Mouse (Mus musculus): ENCODE data around the gene Tnfsfm13. TPM values are rescaled to one million over a fixed set of nuclear protein-coding genes. Genes with fewer than 3 reads are reported as not detected.

The Tnfsfm13 gene
- polyA plus RNA-seq, 1 experiment from 2014 or later: 6.8 TPM

GRCm38 (mm10) chr11:69661221-69661881 is 34.5 kb downstream of the Tnfsfm13 start:
- no peaks in the 10 kb centered on the region for H3K9me3 ChIP-seq (ENCODE audit: control insufficient read depth, low read length)
- no peak for ATAC-seq (ENCODE audit: insufficient number of reproducible peaks, insufficient read depth, low FRiP score, low read depth)
- peak overlapping the region; percentile 68 for H3K4me2 ChIP-seq (ENCODE audit: low read length)
- peaks cover 8 to 20% of the 10 kb centered on the region in 2 experiments for H3K4me1 ChIP-seq (ENCODE audit: control insufficient read depth in 2 of 2, insufficient read depth in 2 of 2, low read length in 2 of 2)
- WGBS: 64% methylated on average over 3 of the region's 3 CpGs
- peak overlapping the region; percentile 78 for H3K9ac ChIP-seq (ENCODE audit: low read length)
- peaks cover 66% of the 10 kb centered on the region for H3K36me3 ChIP-seq (ENCODE audit: control insufficient read depth, insufficient read depth, low read length)
- H3K4me3 ChIP-seq (ENCODE audit: control insufficient read depth in 1 of 2, insufficient read depth in 1 of 2, low read depth in 1 of 2, low read length in 2 of 2): peak overlapping the region; percentile 57 to 85
- H3K27ac ChIP-seq (replicated peaks in 1 of 2; ENCODE audit: control insufficient read depth in 1 of 2, insufficient read depth in 1 of 2, low read depth in 2 of 2, low read length in 2 of 2): peak overlapping the region; percentile 91 to 99
- H3K27me3 ChIP-seq (ENCODE audit: control insufficient read depth, insufficient read depth, low read length): no peaks in the 10 kb centered on the region

GRCm38 (mm10) chr11:69657462-69657881 is 38.4 kb downstream of the Tnfsfm13 start:
- no peak overlapping the region for H3K9ac ChIP-seq (ENCODE audit: low read length)
- peaks cover 4 to 19% of the 10 kb centered on the region in 2 experiments for H3K4me1 ChIP-seq (ENCODE audit: control insufficient read depth in 2 of 2, insufficient read depth in 2 of 2, low read length in 2 of 2)
- ATAC-seq (ENCODE audit: insufficient number of reproducible peaks, insufficient read depth, low FRiP score, low read depth): no peak
- peaks cover 63% of the 10 kb centered on the region for H3K36me3 ChIP-seq (ENCODE audit: control insufficient read depth, insufficient read depth, low read length)
- 83% methylated on average over 15 of the region's 15 CpGs for WGBS
- no peak overlapping the region for H3K4me2 ChIP-seq (ENCODE audit: low read length)
- H3K9me3 ChIP-seq (ENCODE audit: control insufficient read depth, low read length): no peaks in the 10 kb centered on the region
- H3K4me3 ChIP-seq (ENCODE audit: control insufficient read depth in 1 of 2, insufficient read depth in 1 of 2, low read depth in 1 of 2, low read length in 2 of 2): no peak overlapping the region
- H3K27ac ChIP-seq (replicated peaks in 1 of 2; ENCODE audit: control insufficient read depth in 1 of 2, insufficient read depth in 1 of 2, low read depth in 2 of 2, low read length in 2 of 2): no peak overlapping the region
- H3K27me3 ChIP-seq (ENCODE audit: control insufficient read depth, insufficient read depth, low read length): no peaks in the 10 kb centered on the region

GRCm38 (mm10) chr11:69656617-69657461 is 39.1 kb downstream of the Tnfsfm13 start:
- 76% methylated on average over 10 of the region's 10 CpGs for WGBS
- ATAC-seq (ENCODE audit: insufficient number of reproducible peaks, insufficient read depth, low FRiP score, low read depth): no peak
- no peak overlapping the region for H3K9ac ChIP-seq (ENCODE audit: low read length)
- peaks cover 4 to 19% of the 10 kb centered on the region in 2 experiments for H3K4me1 ChIP-seq (ENCODE audit: control insufficient read depth in 2 of 2, insufficient read depth in 2 of 2, low read length in 2 of 2)
- H3K27me3 ChIP-seq (ENCODE audit: control insufficient read depth, insufficient read depth, low read length): no peaks in the 10 kb centered on the region
- H3K9me3 ChIP-seq (ENCODE audit: control insufficient read depth, low read length): no peaks in the 10 kb centered on the region
- no peak overlapping the region for H3K4me2 ChIP-seq (ENCODE audit: low read length)
- no peak overlapping the region for H3K4me3 ChIP-seq (ENCODE audit: control insufficient read depth in 1 of 2, insufficient read depth in 1 of 2, low read depth in 1 of 2, low read length in 2 of 2)
- H3K36me3 ChIP-seq (ENCODE audit: control insufficient read depth, insufficient read depth, low read length): peaks cover 69% of the 10 kb centered on the region
- H3K27ac ChIP-seq (replicated peaks in 1 of 2; ENCODE audit: control insufficient read depth in 1 of 2, insufficient read depth in 1 of 2, low read depth in 2 of 2, low read length in 2 of 2): no peak overlapping the region

- H3K27me3 ChIP-seq (ENCODE audit: control insufficient read depth, insufficient read depth, low read length): no peaks in the 10 kb centered on the region
- H3K9ac ChIP-seq (ENCODE audit: low read length): no peak overlapping the region
- peaks cover 77% of the 10 kb centered on the region for H3K36me3 ChIP-seq (ENCODE audit: control insufficient read depth, insufficient read depth, low read length)
- H3K4me1 ChIP-seq (ENCODE audit: control insufficient read depth in 2 of 2, insufficient read depth in 2 of 2, low read length in 2 of 2): peaks cover 2 to 12% of the 10 kb centered on the region in 2 experiments; a peak in 3 of 4 replicates
- 72% methylated on average over 5 of the region's 5 CpGs for WGBS
- no peak overlapping the region for H3K4me3 ChIP-seq (ENCODE audit: control insufficient read depth in 1 of 2, insufficient read depth in 1 of 2, low read depth in 1 of 2, low read length in 2 of 2)
- no peak for ATAC-seq (ENCODE audit: insufficient number of reproducible peaks, insufficient read depth, low FRiP score, low read depth)
- no peak overlapping the region for H3K27ac ChIP-seq (replicated peaks in 1 of 2; ENCODE audit: control insufficient read depth in 1 of 2, insufficient read depth in 1 of 2, low read depth in 2 of 2, low read length in 2 of 2)
- H3K4me2 ChIP-seq (ENCODE audit: low read length): no peak overlapping the region
- no peaks in the 10 kb centered on the region for H3K9me3 ChIP-seq (ENCODE audit: control insufficient read depth, low read length)
Observed at GRCm38 (mm10) chr11:69656065-69656455, 39.8 kb downstream of the Tnfsfm13 start.

- Histone ChIP-seq H3K27me3 (ENCODE audit: control insufficient read depth, insufficient read depth, low read length) (no peaks in the 10 kb centered on the region), H3K27ac (replicated peaks in 1 of 2; ENCODE audit: control insufficient read depth in 1 of 2, insufficient read depth in 1 of 2, low read depth in 2 of 2, low read length in 2 of 2) (peak within 1 kb of the TSS in 1 of 2 experiments; percentile 16; a peak in 1 of 4 replicates), H3K36me3 (ENCODE audit: control insufficient read depth, insufficient read depth, low read length) (peaks cover 83% of the 10 kb centered on the region), H3K9ac (ENCODE audit: low read length) (no peak within 1 kb of the TSS), H3K4me3 (ENCODE audit: control insufficient read depth in 1 of 2, insufficient read depth in 1 of 2, low read depth in 1 of 2, low read length in 2 of 2) (no peak within 1 kb of the TSS), H3K4me1 (ENCODE audit: control insufficient read depth in 2 of 2, insufficient read depth in 2 of 2, low read length in 2 of 2) (peaks cover 2 to 11% of the 10 kb centered on the region in 2 experiments; a peak in 3 of 4 replicates), H3K9me3 (ENCODE audit: control insufficient read depth, low read length) (no peaks in the 10 kb centered on the region), H3K4me2 (ENCODE audit: low read length) (peak within 1 kb of the TSS; percentile 19)
- ATAC-seq (ENCODE audit: insufficient number of reproducible peaks, insufficient read depth, low FRiP score, low read depth): no peak
- 24% methylated on average over 34 of the region's 34 CpGs for WGBS
Observed at GRCm38 (mm10) chr11:69655264-69656064, 40.4 kb downstream of the Tnfsfm13 start, which contains the start of gene Sox15. TSS of gene Sox15 (plus strand) at chr11:69655314.

- no peak for ATAC-seq (ENCODE audit: insufficient number of reproducible peaks, insufficient read depth, low FRiP score, low read depth)
- Histone ChIP-seq H3K27me3 (ENCODE audit: control insufficient read depth, insufficient read depth, low read length) (no peaks in the 10 kb centered on the region), H3K9me3 (ENCODE audit: control insufficient read depth, low read length) (no peaks in the 10 kb centered on the region), H3K4me2 (ENCODE audit: low read length) (no peak overlapping the region), H3K4me3 (ENCODE audit: control insufficient read depth in 1 of 2, insufficient read depth in 1 of 2, low read depth in 1 of 2, low read length in 2 of 2) (no peak overlapping the region), H3K36me3 (ENCODE audit: control insufficient read depth, insufficient read depth, low read length) (peaks cover 84% of the 10 kb centered on the region), H3K4me1 (ENCODE audit: control insufficient read depth in 2 of 2, insufficient read depth in 2 of 2, low read length in 2 of 2) (peaks cover 2 to 8% of the 10 kb centered on the region in 2 experiments; a peak in 3 of 4 replicates), H3K9ac (ENCODE audit: low read length) (no peak overlapping the region), H3K27ac (replicated peaks in 1 of 2; ENCODE audit: control insufficient read depth in 1 of 2, insufficient read depth in 1 of 2, low read depth in 2 of 2, low read length in 2 of 2) (peak overlapping the region in 1 of 2 experiments; percentile 16; a peak in 1 of 4 replicates)
- WGBS: 43% methylated on average over 9 of the region's 9 CpGs
Observed at GRCm38 (mm10) chr11:69654760-69655159, 41.1 kb downstream of the Tnfsfm13 start.

- Histone ChIP-seq H3K4me3 (ENCODE audit: control insufficient read depth in 1 of 2, insufficient read depth in 1 of 2, low read depth in 1 of 2, low read length in 2 of 2) (no peak overlapping the region), H3K27ac (replicated peaks in 1 of 2; ENCODE audit: control insufficient read depth in 1 of 2, insufficient read depth in 1 of 2, low read depth in 2 of 2, low read length in 2 of 2) (no peak overlapping the region), H3K36me3 (ENCODE audit: control insufficient read depth, insufficient read depth, low read length) (peaks cover 89% of the 10 kb centered on the region), H3K9ac (ENCODE audit: low read length) (no peak overlapping the region), H3K4me2 (ENCODE audit: low read length) (no peak overlapping the region), H3K27me3 (ENCODE audit: control insufficient read depth, insufficient read depth, low read length) (no peaks in the 10 kb centered on the region), H3K9me3 (ENCODE audit: control insufficient read depth, low read length) (no peaks in the 10 kb centered on the region), H3K4me1 (ENCODE audit: control insufficient read depth in 2 of 2, insufficient read depth in 2 of 2, low read length in 2 of 2) (peaks cover 2 to 8% of the 10 kb centered on the region in 2 experiments; a peak in 3 of 4 replicates)
- no peak for ATAC-seq (ENCODE audit: insufficient number of reproducible peaks, insufficient read depth, low FRiP score, low read depth)
- WGBS: 54% methylated on average over 5 of the region's 5 CpGs
Observed at GRCm38 (mm10) chr11:69653399-69653798, 42.5 kb downstream of the Tnfsfm13 start.

Data from heart, embryonic 14.5 days (tissue).